Mouse (Mus musculus) ES-Bruce4 (cell line): ENCODE measurements around the gene Tmem132c. TPM values are rescaled to one million over a fixed set of nuclear protein-coding genes. Genes with fewer than 3 reads are reported as not detected.

ENCODE experiments used
- H3K27ac ChIP-seq: 2 replicates; pipeline ENCODE4 v1.5.1; 2012; ENCODE audit warnings: low read length, inconsistent platforms; ENCODE audit not compliant: insufficient read depth
- H3K27me3 ChIP-seq: 2 replicates; pipeline ENCODE4 v1.6.1; 2012; ENCODE audit warnings: mild to moderate bottlenecking, low read length, inconsistent platforms; ENCODE audit not compliant: control insufficient read depth, poor library complexity, insufficient read depth, severe bottlenecking
- H3K36me3 ChIP-seq: 2 replicates; pipeline ENCODE4 v1.6.1; 2012; ENCODE audit warnings: inconsistent platforms, mild to moderate bottlenecking, low read length, moderate library complexity; ENCODE audit not compliant: control insufficient read depth, poor library complexity, insufficient read depth, severe bottlenecking
- H3K4me1 ChIP-seq: one replicate; pipeline ENCODE4 v1.8.1; 2011; ENCODE audit warnings: low read length; ENCODE audit not compliant: control insufficient read depth, insufficient read depth
- H3K4me3 ChIP-seq: 2 replicates; pipeline ENCODE4 v1.5.1; 2011; ENCODE audit warnings: low read depth, mild to moderate bottlenecking, low read length
- H3K9ac ChIP-seq: 2 replicates; pipeline ENCODE4 v1.6.1; 2012; ENCODE audit warnings: low read depth, mild to moderate bottlenecking, inconsistent platforms; ENCODE audit not compliant: poor library complexity, severe bottlenecking
- H3K9me3 ChIP-seq: replicated peaks from 2 replicates; pipeline ENCODE4 v1.6.1; 2012; ENCODE audit warnings: mild to moderate bottlenecking, low read length, inconsistent platforms; ENCODE audit not compliant: control insufficient read depth, poor library complexity, insufficient read depth, severe bottlenecking
- CTCF ChIP-seq: IDR thresholded peaks from one replicate; pipeline ENCODE4 v1.8.1; 2011; ENCODE audit warnings: low read depth, low read length
- EP300 ChIP-seq: IDR thresholded peaks from 2 replicates; pipeline ENCODE4 v1.6.1; 2011; ENCODE audit warnings: low read depth, low read length; ENCODE audit not compliant: insufficient read depth
- POLR2A ChIP-seq: IDR thresholded peaks from one replicate; pipeline ENCODE4 v1.8.1; 2011; ENCODE audit warnings: low read length; ENCODE audit not compliant: insufficient read depth
- polyA plus RNA-seq: library from polyadenylated mRNA; stranded (reverse); fragments of >200 nt; gene quantifications from 2 replicates; pipeline ENCODE4 v1.2.4, GENCODE M21; 2011; ENCODE audit warnings: low read depth; ENCODE audit not compliant: missing spikeins, insufficient read depth, insufficient read length

Tmem132c gene
- polyA plus RNA-seq, 1 experiment, result 3.1 TPM

- H3K27ac ChIP-seq, result no peak overlapping the region
- H3K9ac ChIP-seq, result no peak overlapping the region
- no peaks in the 10 kb centered on the region for H3K4me1 ChIP-seq
- no peaks in the 10 kb centered on the region for H3K27me3 ChIP-seq
- no peaks in the 10 kb centered on the region for H3K9me3 ChIP-seq
- no peak overlapping the region for H3K4me3 ChIP-seq
- no peak for TF ChIP-seq CTCF
- TF ChIP-seq POLR2A, result no peak
- TF ChIP-seq EP300, result no peak
- H3K36me3 ChIP-seq, result no peaks in the 10 kb centered on the region
Measured at GRCm38 (mm10) chr5:127473706-127474105, 232.1 kb downstream of the Tmem132c start.

DNA sequence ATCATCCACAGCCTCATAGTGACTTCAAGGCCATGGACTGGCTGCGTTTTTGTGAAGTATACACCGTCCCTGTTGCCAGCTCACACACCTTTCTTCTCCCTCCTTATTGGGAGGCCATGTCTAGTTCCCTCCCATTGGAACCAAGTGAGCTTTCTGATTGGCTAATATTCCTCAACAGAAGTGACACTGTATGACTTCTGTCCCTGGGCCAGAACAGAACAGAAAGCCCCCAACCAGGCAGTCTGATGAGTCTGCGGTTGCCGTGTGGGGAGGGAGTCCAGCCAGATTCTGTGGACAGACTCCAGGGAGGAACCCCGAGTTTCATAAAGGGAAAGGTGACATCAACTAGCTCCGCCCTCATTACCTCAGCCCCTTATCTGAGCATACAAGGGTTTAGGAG lies 233.2 kb downstream of the Tmem132c start:
- H3K27ac ChIP-seq, result no peak overlapping the region
- H3K4me1 ChIP-seq, result no peaks in the 10 kb centered on the region
- H3K36me3 ChIP-seq, result no peaks in the 10 kb centered on the region
- no peaks in the 10 kb centered on the region for H3K9me3 ChIP-seq
- no peak overlapping the region for H3K9ac ChIP-seq
- TF ChIP-seq CTCF, result no peak
- no peak for TF ChIP-seq EP300
- no peak for TF ChIP-seq POLR2A
- H3K4me3 ChIP-seq, result no peak overlapping the region
- H3K27me3 ChIP-seq, result no peaks in the 10 kb centered on the region

GRCm38 (mm10) chr5:127477790-127478189 lies 236.2 kb downstream of the Tmem132c start:
- H3K9ac ChIP-seq, result no peak overlapping the region
- H3K4me3 ChIP-seq, result no peak overlapping the region
- no peak for TF ChIP-seq POLR2A
- no peak for TF ChIP-seq EP300
- TF ChIP-seq CTCF, result no peak
- no peak overlapping the region for H3K27ac ChIP-seq
- H3K4me1 ChIP-seq, result no peaks in the 10 kb centered on the region
- H3K9me3 ChIP-seq, result no peaks in the 10 kb centered on the region
- H3K36me3 ChIP-seq, result no peaks in the 10 kb centered on the region
- H3K27me3 ChIP-seq, result no peaks in the 10 kb centered on the region

DNA sequence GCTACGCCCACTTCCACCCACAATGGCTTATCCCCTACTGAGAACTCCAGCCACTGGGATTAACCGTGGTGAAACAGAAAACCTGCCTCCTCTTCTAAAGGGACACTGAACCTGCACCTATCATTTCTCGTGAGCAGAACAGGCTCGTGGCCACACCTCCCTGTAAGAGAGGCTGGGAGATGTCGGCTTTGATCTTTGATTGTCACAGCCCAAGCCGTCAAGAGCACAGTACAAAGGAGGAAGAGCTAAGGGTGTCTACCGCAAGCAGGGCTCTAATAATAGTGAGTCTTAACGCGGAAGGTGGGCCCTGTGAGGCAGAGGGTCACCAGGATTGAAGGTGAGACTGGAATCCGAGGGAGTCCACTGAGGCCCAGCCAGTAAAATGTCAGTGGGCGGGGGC lies 236.7 kb downstream of the Tmem132c start:
- Histone ChIP-seq H3K27me3 (no peaks in the 10 kb centered on the region), H3K27ac (no peak overlapping the region), H3K9me3 (no peaks in the 10 kb centered on the region)

GRCm38 (mm10) chr5:127480931-127481330 lies 239.3 kb downstream of the Tmem132c start:
- no peak for TF ChIP-seq CTCF
- TF ChIP-seq POLR2A, result no peak
- no peak for TF ChIP-seq EP300
- no peak overlapping the region for H3K27ac ChIP-seq
- H3K36me3 ChIP-seq, result no peaks in the 10 kb centered on the region
- H3K4me1 ChIP-seq, result no peaks in the 10 kb centered on the region
- no peak overlapping the region for H3K4me3 ChIP-seq
- no peaks in the 10 kb centered on the region for H3K27me3 ChIP-seq
- H3K9me3 ChIP-seq, result no peaks in the 10 kb centered on the region
- no peak overlapping the region for H3K9ac ChIP-seq

More for the DNA sequence above, 236.7 kb downstream of the Tmem132c start:
- no peaks in the 10 kb centered on the region for H3K4me1 ChIP-seq
- no peak overlapping the region for H3K4me3 ChIP-seq
- TF ChIP-seq POLR2A (no peak), CTCF (no peak), EP300 (no peak)
- no peak overlapping the region for H3K9ac ChIP-seq
- H3K36me3 ChIP-seq, result no peaks in the 10 kb centered on the region

- no peak overlapping the region for H3K27ac ChIP-seq
- H3K9ac ChIP-seq, result no peak overlapping the region
- H3K4me3 ChIP-seq, result no peak overlapping the region
- no peaks in the 10 kb centered on the region for H3K4me1 ChIP-seq
- TF ChIP-seq EP300 (no peak), CTCF (peak; percentile 25)
- H3K9me3 ChIP-seq, result no peaks in the 10 kb centered on the region
- H3K36me3 ChIP-seq, result no peaks in the 10 kb centered on the region
- no peaks in the 10 kb centered on the region for H3K27me3 ChIP-seq
Measured at GRCm38 (mm10) chr5:127481416-127481815, 239.8 kb downstream of the Tmem132c start.
